Mouse (Mus musculus) kidney, embryonic 15.5 days (tissue): ENCODE results near the gene Ergic1. TPM values are rescaled to one million over a fixed set of nuclear protein-coding genes. Genes with fewer than 3 reads are reported as not detected.

Experiments used
- ATAC-seq: fragments of 200-750 bp; cut with Nextera tagmentation; replicated peaks from 2 replicates; pipeline ENCODE4 v1.8.0; 2017; ENCODE audit warnings: moderate TSS enrichment; ENCODE audit not compliant: low FRiP score
- H3K27ac ChIP-seq: fragments of 300-500 bp; sonication (generic); 2 replicates; pipeline ENCODE4 v1.5.1; 2015; ENCODE audit warnings: mild to moderate bottlenecking, inconsistent platforms
- H3K27me3 ChIP-seq: fragments of 300-500 bp; sonication (generic); 2 replicates; pipeline ENCODE4 v1.6.1; 2015; ENCODE audit warnings: inconsistent platforms
- H3K36me3 ChIP-seq: fragments of 300-500 bp; sonication (generic); 2 replicates; pipeline ENCODE4 v1.6.1; 2015; ENCODE audit warnings: inconsistent platforms
- H3K4me1 ChIP-seq: fragments of 300-500 bp; sonication (generic); 2 replicates; pipeline ENCODE4 v1.6.1; 2015; ENCODE audit warnings: inconsistent platforms
- H3K4me2 ChIP-seq: fragments of 300-500 bp; sonication (generic); 2 replicates; pipeline ENCODE4 v1.6.1; 2015; ENCODE audit warnings: moderate library complexity, mild to moderate bottlenecking, inconsistent platforms
- H3K4me3 ChIP-seq: fragments of 300-500 bp; sonication (generic); replicated peaks from 2 replicates; pipeline ENCODE4 v1.5.1; 2015; ENCODE audit warnings: mild to moderate bottlenecking, inconsistent platforms
- H3K9ac ChIP-seq: fragments of 300-500 bp; sonication (generic); 2 replicates; pipeline ENCODE4 v1.6.1; 2015; ENCODE audit warnings: mild to moderate bottlenecking, inconsistent platforms
- H3K9me3 ChIP-seq: fragments of 300-500 bp; sonication (generic); replicated peaks from 2 replicates; pipeline ENCODE4 v1.6.1; 2016; ENCODE audit warnings: inconsistent platforms
- WGBS: fragments of 180-500 bp; shearing (Covaris S2); methylation state at CpG from one replicate; pipeline ENCODE4 v1.1.7; 2015; ENCODE audit warnings: mixed read lengths; 5-methylcytosine and 5-hydroxymethylcytosine counted together
- polyA plus RNA-seq: library from polyadenylated mRNA; unstranded; fragments of >200 nt; fragmentation: Nextera tagmentation; extraction: Ambion mirVana; gene quantifications from 2 replicates; pipeline ENCODE4 v1.2.1, GENCODE M21; 2015

The Ergic1 gene
- polyA plus RNA-seq, 1 experiment from 2014 or later: 124 TPM

GRCm38 (mm10) chr17:26595448-26596167 lies 34.3 kb downstream of the Ergic1 start:
- WGBS: 49% methylated on average over 7 of the region's 7 CpGs
- H3K4me2 ChIP-seq: no peak overlapping the region
- H3K9ac ChIP-seq: no peak overlapping the region
- no peaks in the 10 kb centered on the region for H3K27me3 ChIP-seq
- H3K4me1 ChIP-seq: peaks cover 47% of the 10 kb centered on the region
- ATAC-seq: no peak
- H3K9me3 ChIP-seq: no peaks in the 10 kb centered on the region
- H3K4me3 ChIP-seq: no peak overlapping the region
- peaks cover 12% of the 10 kb centered on the region for H3K36me3 ChIP-seq
- peak overlapping the region; percentile 81 for H3K27ac ChIP-seq

GRCm38 (mm10) chr17:26596168-26596658 lies 34.9 kb downstream of the Ergic1 start:
- Histone ChIP-seq H3K9me3 (no peaks in the 10 kb centered on the region), H3K27me3 (no peaks in the 10 kb centered on the region), H3K9ac (no peak overlapping the region), H3K27ac (peak overlapping the region; percentile 81), H3K4me1 (peaks cover 53% of the 10 kb centered on the region), H3K4me3 (no peak overlapping the region), H3K4me2 (no peak overlapping the region), H3K36me3 (peaks cover 12% of the 10 kb centered on the region)
- 52% methylated on average over 7 of the region's 7 CpGs for WGBS
- ATAC-seq: no peak

DNA sequence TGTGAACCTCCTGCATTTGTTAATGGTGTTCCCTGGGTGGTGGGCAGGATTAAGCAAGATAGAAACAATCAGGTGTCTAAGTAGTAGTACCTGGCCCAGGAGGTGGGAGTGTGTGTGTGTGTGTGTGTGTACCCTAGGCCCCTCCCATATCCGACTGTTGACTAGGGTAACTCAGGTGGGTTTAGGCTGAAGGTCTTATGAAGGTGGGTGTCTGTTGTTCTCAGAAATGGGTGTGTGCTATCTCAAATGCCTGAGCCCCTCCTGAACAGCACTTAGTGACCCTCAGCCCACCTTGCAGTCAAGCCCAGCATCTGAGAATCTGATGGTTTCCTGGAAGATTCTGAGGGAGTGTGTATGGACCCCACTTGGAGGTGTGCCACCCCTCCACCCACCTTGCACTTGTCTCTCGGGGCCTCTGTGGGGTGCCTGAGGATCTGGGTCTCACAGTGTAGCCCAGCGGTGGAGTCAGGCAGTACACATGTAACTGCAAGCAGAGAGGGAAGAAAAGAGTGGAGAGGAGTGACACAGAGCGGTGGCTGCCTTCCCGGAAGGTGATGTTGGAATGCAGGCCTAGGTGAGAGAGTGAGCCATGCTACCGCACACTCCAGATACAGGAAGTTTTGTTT lies 35.7 kb downstream of the Ergic1 start:
- peaks cover 61% of the 10 kb centered on the region for H3K4me1 ChIP-seq
- 79% methylated on average over 6 of the region's 6 CpGs for whole genome bisulfite sequencing
- H3K4me3 ChIP-seq: no peak overlapping the region
- no peaks in the 10 kb centered on the region for H3K9me3 ChIP-seq
- H3K27ac ChIP-seq: peak overlapping the region; percentile 81; the same call in 1 of the 2 replicates
- no peak for ATAC-seq
- H3K27me3 ChIP-seq: no peaks in the 10 kb centered on the region
- no peak overlapping the region for H3K4me2 ChIP-seq
- no peak overlapping the region for H3K9ac ChIP-seq
- H3K36me3 ChIP-seq: peaks cover 10% of the 10 kb centered on the region

GRCm38 (mm10) chr17:26598845-26599244 lies 37.6 kb downstream of the Ergic1 start:
- no peak for ATAC-seq
- 85% methylated on average over 5 of the region's 5 CpGs for WGBS
- H3K36me3 ChIP-seq: no peaks in the 10 kb centered on the region
- H3K27me3 ChIP-seq: no peaks in the 10 kb centered on the region
- no peaks in the 10 kb centered on the region for H3K9me3 ChIP-seq
- no peak overlapping the region for H3K9ac ChIP-seq
- no peak overlapping the region for H3K4me3 ChIP-seq
- peaks cover 72% of the 10 kb centered on the region for H3K4me1 ChIP-seq
- no peak overlapping the region for H3K4me2 ChIP-seq
- H3K27ac ChIP-seq: no peak overlapping the region

DNA sequence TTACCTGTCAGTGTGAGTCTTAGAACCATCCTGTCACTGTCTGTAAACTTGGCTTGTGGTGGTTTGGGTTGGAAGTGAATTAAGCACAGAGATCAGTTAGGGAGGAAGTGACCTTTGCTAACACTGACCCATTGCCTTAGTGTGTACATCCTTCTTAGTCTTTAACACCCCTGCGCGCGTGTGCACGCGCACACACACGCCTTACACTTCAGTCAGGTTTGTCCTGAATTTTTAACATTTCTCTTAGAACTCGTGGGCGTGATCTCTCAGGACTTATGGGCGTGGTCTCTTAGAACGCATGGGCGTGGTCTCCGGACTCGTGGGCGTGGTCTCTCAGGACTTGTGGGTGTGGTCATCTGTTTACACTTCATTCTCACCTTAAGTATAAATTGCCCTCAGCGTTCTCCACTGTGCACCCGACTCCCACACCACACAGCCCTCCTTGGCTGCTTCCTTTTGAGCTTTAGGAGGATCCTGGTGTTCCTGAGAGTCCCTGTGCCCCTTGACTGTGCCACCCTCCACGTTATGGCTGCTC lies 39.7 kb downstream of the Ergic1 start:
- WGBS: 62% methylated on average over 17 of the region's 17 CpGs
- H3K27ac ChIP-seq: peak overlapping the region; percentile 76; the same call in 1 of the 2 replicates
- H3K4me2 ChIP-seq: no peak overlapping the region
- no peak for ATAC-seq
- H3K27me3 ChIP-seq: no peaks in the 10 kb centered on the region
- no peak overlapping the region for H3K4me3 ChIP-seq
- no peak overlapping the region for H3K9ac ChIP-seq
- no peaks in the 10 kb centered on the region for H3K9me3 ChIP-seq
- H3K4me1 ChIP-seq: peaks cover 52% of the 10 kb centered on the region
- peaks cover 9% of the 10 kb centered on the region; the same call in 1 of the 2 replicates for H3K36me3 ChIP-seq

- no peak overlapping the region for H3K9ac ChIP-seq
- H3K4me2 ChIP-seq: no peak overlapping the region
- no peaks in the 10 kb centered on the region for H3K27me3 ChIP-seq
- H3K36me3 ChIP-seq: peaks cover 11% of the 10 kb centered on the region
- peak overlapping the region; percentile 76; the same call in 1 of the 2 replicates for H3K27ac ChIP-seq
- H3K4me3 ChIP-seq: no peak overlapping the region
- H3K4me1 ChIP-seq: peaks cover 47% of the 10 kb centered on the region
- WGBS: 63% methylated on average over 6 of the region's 6 CpGs
- no peak for ATAC-seq
- no peaks in the 10 kb centered on the region for H3K9me3 ChIP-seq
Measured at GRCm38 (mm10) chr17:26601514-26601913, 40.2 kb downstream of the Ergic1 start.

- no peak overlapping the region for H3K9ac ChIP-seq
- WGBS: 55% methylated on average over 6 of the region's 6 CpGs
- peak overlapping the region; percentile 76 for H3K27ac ChIP-seq
- no peaks in the 10 kb centered on the region for H3K27me3 ChIP-seq
- no peak overlapping the region for H3K4me2 ChIP-seq
- ATAC-seq: no peak
- H3K36me3 ChIP-seq: peaks cover 14% of the 10 kb centered on the region
- peaks cover 43% of the 10 kb centered on the region for H3K4me1 ChIP-seq
- H3K4me3 ChIP-seq: no peak overlapping the region
- H3K9me3 ChIP-seq: no peaks in the 10 kb centered on the region
Measured at GRCm38 (mm10) chr17:26601926-26602325, 40.6 kb downstream of the Ergic1 start.

DNA sequence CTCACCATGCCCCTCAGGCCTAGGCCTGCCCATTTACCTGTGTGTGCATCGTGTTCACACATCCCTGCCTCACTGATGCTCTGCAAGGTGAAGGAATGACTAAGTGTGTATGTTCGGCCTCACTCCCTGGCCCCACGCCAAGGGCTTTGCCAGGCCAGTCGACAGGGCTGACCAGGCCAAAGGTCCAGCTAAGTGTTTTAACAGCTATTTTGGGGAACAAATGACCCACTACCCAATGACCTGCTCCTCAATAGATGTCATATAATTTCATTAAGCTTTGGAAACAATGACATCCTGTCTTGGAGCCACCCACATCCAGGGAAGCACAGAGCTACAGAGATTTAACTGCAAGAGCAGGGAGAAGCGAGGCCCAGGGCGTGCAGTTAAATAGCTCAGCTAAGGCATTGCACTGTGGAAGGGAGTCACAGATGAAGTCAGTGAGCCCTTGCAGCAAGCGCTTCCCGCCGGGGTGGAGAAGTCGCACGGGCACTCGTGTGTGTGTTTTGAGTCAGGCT lies 41.1 kb downstream of the Ergic1 start:
- H3K9ac ChIP-seq: no peak overlapping the region
- 35% methylated on average over 12 of the region's 12 CpGs for WGBS
- ATAC-seq: no peak

GRCm38 (mm10) chr17:26603311-26603710 lies 42.0 kb downstream of the Ergic1 start:
- no peak for ATAC-seq
- 88% methylated on average over 8 of the region's 8 CpGs for WGBS
- H3K4me3 ChIP-seq: no peak overlapping the region

More for the DNA sequence above, 41.1 kb downstream of the Ergic1 start:
- Histone ChIP-seq H3K27me3 (no peaks in the 10 kb centered on the region), H3K9me3 (no peaks in the 10 kb centered on the region), H3K4me2 (no peak overlapping the region), H3K36me3 (peaks cover 14% of the 10 kb centered on the region), H3K27ac (peak overlapping the region; percentile 76), H3K4me3 (no peak overlapping the region), H3K4me1 (peaks cover 41% of the 10 kb centered on the region)

DNA sequence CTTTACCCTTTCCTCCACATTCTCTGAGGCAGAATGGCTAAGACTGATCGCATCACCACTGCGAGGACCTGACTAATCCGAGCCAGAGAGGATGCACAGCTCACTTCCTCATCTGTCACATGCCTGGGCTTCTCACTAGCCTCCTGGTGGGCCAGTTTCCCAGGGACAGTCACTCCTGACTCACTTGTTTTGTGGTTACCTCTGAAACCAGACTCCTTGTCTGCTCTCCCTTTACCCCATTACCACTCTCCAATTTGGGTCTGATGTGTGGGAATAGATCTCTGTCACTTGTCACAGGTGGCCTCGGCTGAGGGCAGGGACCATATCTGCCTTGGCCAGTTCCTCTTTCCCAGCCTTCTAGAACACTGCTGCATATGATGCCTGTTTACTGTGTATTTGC lies 44.3 kb downstream of the Ergic1 start:
- H3K9ac ChIP-seq: no peak overlapping the region
- H3K4me1 ChIP-seq: peaks cover 27% of the 10 kb centered on the region
- 68% methylated on average over 4 of the region's 4 CpGs for WGBS
- no peak overlapping the region for H3K4me2 ChIP-seq
- no peak overlapping the region for H3K4me3 ChIP-seq
- ATAC-seq: no peak
- H3K9me3 ChIP-seq: no peaks in the 10 kb centered on the region
- peaks cover 42% of the 10 kb centered on the region for H3K36me3 ChIP-seq
- H3K27me3 ChIP-seq: no peaks in the 10 kb centered on the region
- H3K27ac ChIP-seq: no peak overlapping the region

More at GRCm38 (mm10) chr17:26603311-26603710, 42.0 kb downstream of the Ergic1 start:
- H3K4me2 ChIP-seq: no peak overlapping the region
- H3K27me3 ChIP-seq: no peaks in the 10 kb centered on the region
- H3K9ac ChIP-seq: no peak overlapping the region
- H3K9me3 ChIP-seq: no peaks in the 10 kb centered on the region
- H3K36me3 ChIP-seq: peaks cover 19% of the 10 kb centered on the region
- H3K27ac ChIP-seq: peak overlapping the region; percentile 76
- peaks cover 41% of the 10 kb centered on the region for H3K4me1 ChIP-seq

- Histone ChIP-seq H3K4me3 (no peak overlapping the region), H3K9me3 (no peaks in the 10 kb centered on the region), H3K36me3 (peaks cover 47% of the 10 kb centered on the region), H3K27me3 (no peaks in the 10 kb centered on the region), H3K4me2 (no peak overlapping the region), H3K9ac (no peak overlapping the region), H3K4me1 (peaks cover 19% of the 10 kb centered on the region), H3K27ac (no peak overlapping the region)
- no peak for ATAC-seq
- 75% methylated on average over 2 of the region's 2 CpGs for WGBS
Measured at GRCm38 (mm10) chr17:26606516-26606915, 45.2 kb downstream of the Ergic1 start.

- peaks cover 51% of the 10 kb centered on the region for H3K36me3 ChIP-seq
- no peak overlapping the region for H3K9ac ChIP-seq
- 85% methylated on average over 3 of the region's 3 CpGs for WGBS
- ATAC-seq: no peak
- no peak overlapping the region for H3K27ac ChIP-seq
- peaks cover under 1% of the 10 kb centered on the region; the same call in 1 of the 2 replicates for H3K4me1 ChIP-seq
- H3K4me3 ChIP-seq: no peak overlapping the region
- no peak overlapping the region for H3K4me2 ChIP-seq
- H3K27me3 ChIP-seq: no peaks in the 10 kb centered on the region
- H3K9me3 ChIP-seq: no peaks in the 10 kb centered on the region
Measured at GRCm38 (mm10) chr17:26608348-26608747, 47.1 kb downstream of the Ergic1 start.
